Mouse (Mus musculus) liver, embryonic 16.5 days (tissue): Measurements from ENCODE around the gene Gm45021. TPM values are rescaled to one million over a fixed set of nuclear protein-coding genes. Genes with fewer than 3 reads are reported as not detected.

Experiments
- ATAC-seq: fragments of 200-750 bp; cut with Nextera tagmentation; 2 replicates; pipeline ENCODE4 v1.8.0; 2017; ENCODE audit warnings: low read depth, mild to moderate bottlenecking, moderate number of reproducible peaks, moderate library complexity
- H3K27ac ChIP-seq: fragments of 300-500 bp; sonication (generic); 2 replicates; pipeline ENCODE4 v1.5.1; 2014; ENCODE audit warnings: mild to moderate bottlenecking, low read length
- H3K27me3 ChIP-seq: fragments of 300-500 bp; sonication (generic); 2 replicates; pipeline ENCODE4 v1.6.1; 2014; ENCODE audit warnings: low read depth, low read length, mixed read lengths; ENCODE audit not compliant: control insufficient read depth, insufficient read depth
- H3K36me3 ChIP-seq: fragments of 300-500 bp; sonication (generic); 2 replicates; pipeline ENCODE4 v1.6.1; 2014; ENCODE audit warnings: mild to moderate bottlenecking; ENCODE audit not compliant: control insufficient read depth, insufficient read depth
- H3K4me1 ChIP-seq: fragments of 300-500 bp; sonication (generic); 2 replicates; pipeline ENCODE4 v1.6.1; 2014; ENCODE audit warnings: low read depth, low read length, mixed read lengths; ENCODE audit not compliant: control insufficient read depth
- H3K4me2 ChIP-seq: fragments of 300-500 bp; sonication (generic); 2 replicates; pipeline ENCODE4 v1.6.1; 2014; ENCODE audit warnings: low read depth, low read length, mixed read lengths
- H3K4me3 ChIP-seq: fragments of 300-500 bp; sonication (generic); 2 replicates; pipeline ENCODE4 v1.5.1; 2014; ENCODE audit warnings: low read depth, mild to moderate bottlenecking, low read length
- H3K9ac ChIP-seq: fragments of 300-500 bp; sonication (generic); 2 replicates; pipeline ENCODE4 v1.6.1; 2014; ENCODE audit warnings: low read depth, low read length
- H3K9me3 ChIP-seq: fragments of 300-500 bp; sonication (generic); replicated peaks from 2 replicates; pipeline ENCODE4 v1.6.1; 2016; ENCODE audit warnings: low read length; ENCODE audit not compliant: control insufficient read depth
- WGBS: fragments of 180-500 bp; shearing (Covaris S2); extraction: QIAGEN DNeasy Blood & Tissue Kit; methylation state at CpG from one replicate; pipeline ENCODE4 v1.1.7; 2014; ENCODE audit not compliant: insufficient replicate concordance; 5-methylcytosine and 5-hydroxymethylcytosine counted together
- polyA plus RNA-seq: library from polyadenylated mRNA; unstranded; fragments of >200 nt; fragmentation: Nextera tagmentation; extraction: Ambion mirVana; gene quantifications from 2 replicates; pipeline ENCODE4 v1.2.1, GENCODE M21; 2015

The Gm45021 gene
- polyA plus RNA-seq, 1 experiment from 2014 or later: not detected

DNA sequence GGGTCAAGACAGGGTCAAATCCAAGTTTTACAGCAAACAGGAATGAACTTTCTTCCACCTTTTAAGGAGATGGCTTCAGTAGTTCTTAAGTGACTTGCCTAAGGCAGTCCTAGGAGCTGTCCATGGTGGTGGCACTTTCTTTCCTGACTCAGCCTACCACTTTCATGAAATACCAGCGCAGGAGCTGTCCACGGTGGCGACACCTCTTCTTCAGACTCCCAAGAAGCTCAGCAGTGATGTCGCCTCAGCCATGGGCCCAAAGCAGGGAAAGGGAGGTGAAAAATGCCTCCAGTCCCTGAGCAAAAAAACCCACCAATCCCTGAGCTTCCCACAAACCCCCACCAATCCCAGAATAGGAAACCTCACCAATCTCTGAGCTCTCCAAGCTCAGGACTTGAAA is 36.5 kb upstream of the Gm45021 start:
- H3K4me2 ChIP-seq: no peak overlapping the region
- no peaks in the 10 kb centered on the region for H3K27me3 ChIP-seq
- H3K4me1 ChIP-seq: no peaks in the 10 kb centered on the region
- no peak overlapping the region for H3K27ac ChIP-seq
- no peak for ATAC-seq
- no peaks in the 10 kb centered on the region for H3K9me3 ChIP-seq
- H3K9ac ChIP-seq: no peak overlapping the region
- H3K4me3 ChIP-seq: no peak overlapping the region
- H3K36me3 ChIP-seq: no peaks in the 10 kb centered on the region
- WGBS: 43% methylated on average over 4 of the region's 4 CpGs

DNA sequence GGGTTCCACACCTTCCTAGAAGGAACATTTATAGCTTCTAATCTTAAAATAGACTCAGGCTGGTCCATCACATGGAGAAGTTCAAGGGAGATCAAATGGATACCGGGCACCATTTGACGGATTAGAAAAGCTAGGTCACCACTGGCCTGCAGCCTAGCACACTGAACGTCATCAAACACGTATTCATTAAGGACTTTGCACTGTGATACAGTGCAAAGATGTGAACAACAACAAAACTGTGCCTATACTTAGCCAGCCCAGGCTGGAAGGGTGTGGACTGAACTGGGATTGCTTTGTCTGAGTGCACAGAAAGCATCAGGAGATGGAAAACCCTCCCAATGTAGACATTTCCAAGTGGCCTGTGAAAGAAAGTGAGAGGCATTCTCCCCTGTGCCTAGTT is 35.6 kb upstream of the Gm45021 start:
- no peak for ATAC-seq
- no peak overlapping the region for H3K9ac ChIP-seq
- H3K27me3 ChIP-seq: no peaks in the 10 kb centered on the region
- 63% methylated on average over 4 of the region's 4 CpGs for WGBS
- H3K4me2 ChIP-seq: peak overlapping the region; percentile 51; the same call in 1 of the 2 replicates
- H3K36me3 ChIP-seq: no peaks in the 10 kb centered on the region
- peak overlapping the region; percentile 89; the same call in 1 of the 2 replicates for H3K27ac ChIP-seq
- no peak overlapping the region for H3K4me3 ChIP-seq
- no peaks in the 10 kb centered on the region for H3K9me3 ChIP-seq
- H3K4me1 ChIP-seq: no peaks in the 10 kb centered on the region

DNA sequence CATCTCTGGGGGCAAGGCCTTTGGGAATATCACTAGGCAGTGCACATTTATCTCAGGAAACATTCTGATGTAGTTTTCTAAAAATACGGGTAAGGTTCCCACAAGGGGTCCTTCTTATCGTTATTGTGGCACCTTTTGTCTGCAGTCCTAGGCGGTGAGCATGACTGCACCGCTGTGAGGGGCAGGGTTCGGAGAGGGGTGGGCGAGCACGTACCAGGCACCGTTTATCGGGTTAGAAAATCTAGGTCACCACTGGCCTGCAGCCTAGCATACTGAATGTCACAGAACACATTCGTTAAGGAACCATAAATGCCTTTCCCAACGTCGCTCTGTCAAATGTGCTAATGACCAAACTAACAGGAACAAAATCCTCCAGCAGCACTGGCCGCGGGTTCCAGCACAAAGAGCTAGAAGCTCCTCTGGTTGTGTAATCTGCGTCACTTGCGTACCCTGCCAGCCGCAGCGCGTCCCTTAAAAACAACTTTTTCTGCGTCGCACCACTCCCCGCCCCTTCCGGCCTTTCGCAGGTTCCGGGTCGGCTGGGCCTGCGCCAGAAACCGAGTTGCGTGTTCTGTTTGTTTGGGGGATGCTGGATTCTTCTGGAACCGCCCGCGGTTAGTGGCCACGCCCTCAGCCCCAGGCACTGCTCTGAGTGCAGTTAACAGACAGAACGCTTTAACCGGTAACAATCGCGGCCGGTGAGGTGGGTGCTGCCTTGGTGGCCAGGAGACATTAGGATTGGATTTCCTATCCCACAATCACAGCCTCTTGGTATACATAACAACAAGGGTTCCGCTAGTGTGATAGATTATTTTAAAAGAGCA is 34.9 kb upstream of the Gm45021 start, which contains the start of gene Lrrc61:
Gene Lrrc61, plus strand, starts transcription at position 517 of the 824 bp plus-strand sequence.
- ATAC-seq: peak; percentile 93
- Histone ChIP-seq H3K27me3 (no peaks in the 10 kb centered on the region), H3K9me3 (no peaks in the 10 kb centered on the region), H3K4me2 (peak within 1 kb of the TSS; percentile 51), H3K4me3 (peak within 1 kb of the TSS; percentile 58), H3K36me3 (no peaks in the 10 kb centered on the region), H3K27ac (peak within 1 kb of the TSS; percentile 89), H3K4me1 (no peaks in the 10 kb centered on the region), H3K9ac (peak within 1 kb of the TSS; percentile 3)
- WGBS: under 1% methylated on average over 39 of the region's 39 CpGs

DNA sequence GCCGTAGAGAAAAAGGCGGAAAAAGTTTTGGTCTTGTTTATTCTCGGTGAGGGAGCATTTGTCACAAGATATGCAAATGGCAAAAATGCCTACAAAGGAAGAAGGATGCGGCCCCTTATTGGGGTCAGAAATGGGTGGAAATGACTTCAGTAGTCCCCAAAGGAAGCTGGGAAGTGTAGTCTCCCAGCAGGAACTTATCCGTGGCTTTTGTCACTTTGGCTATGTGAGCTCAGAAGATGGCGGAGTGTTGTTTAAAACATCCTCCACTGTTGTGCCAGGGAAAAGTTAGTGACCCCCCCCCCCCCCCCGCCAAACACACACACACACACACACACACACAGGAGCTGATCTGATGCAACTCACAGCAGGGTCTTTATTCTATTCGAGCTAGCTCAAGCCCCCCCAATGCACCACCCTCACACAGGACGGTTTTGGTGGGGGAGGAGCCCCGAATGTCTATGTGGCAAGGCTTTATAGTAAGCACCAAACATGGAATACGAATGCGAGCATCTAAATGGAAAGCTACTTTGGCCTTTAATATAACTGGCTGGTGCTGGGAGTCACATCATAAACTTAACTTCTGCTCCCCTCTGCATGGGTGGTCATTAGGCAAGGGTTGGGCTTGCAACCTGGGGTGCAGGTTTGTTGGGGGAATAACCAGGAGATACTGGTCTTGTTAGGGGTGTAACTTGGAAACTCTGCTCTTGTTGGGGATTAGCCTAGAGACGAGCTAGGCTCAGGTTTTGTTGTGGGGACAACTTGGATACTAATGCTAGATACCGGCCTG is 34.1 kb upstream of the Gm45021 start:
- peak overlapping the region; percentile 58 for H3K4me3 ChIP-seq
- peak; percentile 62; the same call in 1 of the 2 replicates for ATAC-seq
- peak overlapping the region; percentile 51 for H3K4me2 ChIP-seq
- H3K9me3 ChIP-seq: no peaks in the 10 kb centered on the region
- H3K27ac ChIP-seq: peak overlapping the region; percentile 89
- no peaks in the 10 kb centered on the region for H3K4me1 ChIP-seq
- H3K27me3 ChIP-seq: no peaks in the 10 kb centered on the region
- no peaks in the 10 kb centered on the region for H3K36me3 ChIP-seq
- 23% methylated on average over 13 of the region's 14 CpGs for WGBS
- H3K9ac ChIP-seq: peak overlapping the region; percentile 3

DNA sequence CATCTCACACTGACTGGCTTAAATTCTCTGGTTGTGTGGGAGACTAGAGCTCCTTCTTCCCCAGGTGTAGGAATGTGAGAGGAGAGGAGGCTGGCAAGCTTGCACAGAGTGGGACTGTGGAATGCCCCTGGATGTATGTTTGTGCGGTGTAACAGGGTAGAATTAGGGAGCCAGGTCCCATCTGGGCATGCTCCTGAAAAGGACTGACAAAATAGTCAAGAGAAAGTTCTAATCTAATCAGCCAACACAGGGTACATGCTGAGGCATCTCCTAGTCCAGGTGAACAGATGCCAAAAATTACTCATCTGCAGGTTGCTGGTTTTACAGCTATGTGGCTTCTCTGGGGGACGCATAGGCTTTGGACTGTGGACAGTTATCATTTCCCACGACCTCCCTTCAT is 33.5 kb upstream of the Gm45021 start:
- WGBS: 65% methylated on average over 3 of the region's 3 CpGs
- no peak overlapping the region for H3K27ac ChIP-seq
- H3K4me1 ChIP-seq: no peaks in the 10 kb centered on the region
- ATAC-seq: no peak
- H3K4me3 ChIP-seq: no peak overlapping the region
- no peak overlapping the region for H3K9ac ChIP-seq
- no peaks in the 10 kb centered on the region for H3K9me3 ChIP-seq
- H3K27me3 ChIP-seq: no peaks in the 10 kb centered on the region
- H3K36me3 ChIP-seq: no peaks in the 10 kb centered on the region
- H3K4me2 ChIP-seq: no peak overlapping the region

DNA sequence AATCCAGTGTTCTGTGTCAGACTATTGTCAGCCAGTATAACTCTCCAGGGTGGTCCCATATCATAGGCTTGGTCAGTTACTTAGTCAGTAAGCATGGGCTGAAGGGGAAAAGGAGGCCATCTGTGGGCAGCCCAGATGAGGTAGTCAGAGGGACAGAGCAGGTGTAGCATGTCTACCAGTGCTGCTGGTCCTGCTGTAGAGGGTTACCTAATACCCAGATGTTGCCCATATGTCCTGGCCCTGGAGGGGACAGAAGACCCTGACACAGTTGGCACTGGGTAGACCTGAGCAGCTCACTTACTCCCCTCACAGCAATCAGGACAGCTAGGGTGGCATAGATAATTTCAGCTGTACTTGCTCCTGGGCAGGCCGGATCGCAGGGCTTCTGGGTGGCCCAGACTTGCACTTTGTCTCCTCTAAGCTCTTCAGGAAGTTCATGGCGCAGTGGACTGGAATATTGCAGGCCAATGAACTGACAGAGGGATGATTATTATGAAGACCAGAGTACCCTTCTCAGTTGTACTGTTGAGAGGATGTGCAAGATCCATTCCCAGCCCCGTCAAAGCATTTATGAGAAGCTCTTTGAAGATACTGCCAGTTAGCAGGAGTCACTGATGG is 23.6 kb upstream of the Gm45021 start:
- ATAC-seq: no peak
- 67% methylated on average over 4 of the region's 4 CpGs for WGBS
- H3K4me1 ChIP-seq: no peaks in the 10 kb centered on the region; the same call in 1 of the 2 replicates

DNA sequence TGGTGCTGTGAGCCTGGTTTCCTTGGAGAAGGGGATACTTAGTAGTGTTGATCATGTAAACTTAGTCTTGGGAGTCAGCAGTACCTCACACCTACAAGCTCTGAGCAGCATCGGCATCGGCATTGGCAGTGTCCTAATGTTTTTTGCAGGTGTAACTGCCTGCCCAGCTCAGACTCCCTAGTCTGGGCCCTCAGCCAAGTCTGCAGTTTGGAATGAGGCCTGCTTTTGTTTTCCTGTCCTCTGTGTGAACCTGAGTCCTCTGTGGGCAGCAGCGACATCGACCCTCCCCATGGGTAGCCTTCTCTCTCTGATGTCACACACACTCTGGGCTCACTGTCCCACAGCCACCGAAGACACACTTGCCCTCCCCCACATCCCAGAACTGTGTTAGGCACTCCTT is 23.1 kb upstream of the Gm45021 start:
- Histone ChIP-seq H3K9me3 (no peaks in the 10 kb centered on the region), H3K4me2 (no peak overlapping the region), H3K27ac (no peak overlapping the region), H3K27me3 (no peaks in the 10 kb centered on the region), H3K36me3 (no peaks in the 10 kb centered on the region), H3K4me3 (no peak overlapping the region), H3K4me1 (no peaks in the 10 kb centered on the region; the same call in 1 of the 2 replicates), H3K9ac (no peak overlapping the region)
- WGBS: 63% methylated on average over 5 of the region's 5 CpGs
- peak; percentile 72 for ATAC-seq

More for the DNA sequence above, 23.6 kb upstream of the Gm45021 start:
- no peaks in the 10 kb centered on the region for H3K27me3 ChIP-seq
- H3K4me3 ChIP-seq: no peak overlapping the region
- no peak overlapping the region for H3K9ac ChIP-seq
- no peaks in the 10 kb centered on the region for H3K9me3 ChIP-seq
- H3K36me3 ChIP-seq: no peaks in the 10 kb centered on the region
- H3K27ac ChIP-seq: no peak overlapping the region
- H3K4me2 ChIP-seq: no peak overlapping the region

DNA sequence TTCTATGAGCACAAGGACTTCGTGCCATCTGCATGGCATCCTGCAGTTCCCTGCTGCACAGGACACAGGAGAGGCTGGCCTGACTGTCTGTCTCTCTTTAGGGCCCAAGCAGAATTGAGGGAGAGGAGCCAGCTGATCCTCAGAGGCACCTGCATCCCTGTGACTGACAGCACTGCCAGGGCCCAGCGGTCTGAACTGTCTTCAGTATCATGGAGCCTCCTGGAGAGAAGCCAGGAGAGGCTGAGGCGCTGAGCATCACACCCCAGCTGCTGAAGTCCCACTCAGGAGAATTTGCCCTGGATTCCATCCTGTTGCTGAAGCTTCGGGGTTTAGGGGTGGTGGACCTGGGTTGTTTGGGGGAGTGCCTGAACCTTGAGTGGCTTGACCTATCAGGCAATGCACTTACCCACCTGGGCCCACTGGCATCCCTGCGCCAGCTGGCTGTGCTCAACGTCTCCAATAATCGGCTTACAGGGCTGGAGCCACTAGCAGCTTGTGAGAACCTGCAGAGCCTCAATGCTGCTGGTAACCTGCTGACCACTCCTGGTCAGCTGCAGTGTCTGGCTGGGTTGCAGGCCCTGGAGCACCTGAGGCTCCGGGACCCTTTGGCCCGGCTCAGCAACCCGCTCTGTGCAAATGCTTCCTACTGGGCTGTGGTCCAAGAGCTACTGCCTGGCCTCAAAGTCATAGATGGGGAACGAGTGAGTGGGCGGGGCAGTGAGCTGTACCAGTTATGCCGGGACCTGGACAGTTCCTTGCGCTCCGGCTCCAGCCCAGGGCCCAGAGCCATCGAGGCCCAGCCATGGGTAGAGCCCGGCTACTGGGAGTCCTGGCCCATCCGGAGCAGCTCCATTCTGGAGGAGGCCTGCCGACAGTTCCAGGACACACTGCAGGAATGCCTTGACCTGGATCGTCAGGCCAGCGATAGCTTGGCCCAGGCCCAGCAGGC is 21.1 kb upstream of the Gm45021 start:
- ATAC-seq: no peak
- WGBS: 75% methylated on average over 21 of the region's 21 CpGs
- H3K9ac ChIP-seq: no peak overlapping the region
- H3K9me3 ChIP-seq: no peaks in the 10 kb centered on the region
- no peak overlapping the region for H3K27ac ChIP-seq
- no peaks in the 10 kb centered on the region for H3K36me3 ChIP-seq
- no peak overlapping the region for H3K4me3 ChIP-seq
- no peak overlapping the region for H3K4me2 ChIP-seq
- H3K4me1 ChIP-seq: peaks cover 5% of the 10 kb centered on the region
- no peaks in the 10 kb centered on the region for H3K27me3 ChIP-seq
